Mouse (Mus musculus) cortical plate, adult 2 months (tissue): ENCODE data around the gene Zfp456.
"Not testable (repeated sequence)": the region's sequence is repeated elsewhere in the genome, so short reads cannot be mapped to it uniquely, and the experiment has no call there.

ENCODE experiments used
- CTCF ChIP-seq: fragments of 200-500 bp; IDR thresholded peaks from 2 replicates; pipeline ENCODE4 v1.5.1; 2011; ENCODE audit warnings: mild to moderate bottlenecking, control low read depth, low read length; ENCODE audit not compliant: insufficient read depth; ENCODE audit errors: extremely low read depth
- POLR2A ChIP-seq: fragments of 200-500 bp; IDR thresholded peaks from 2 replicates; pipeline ENCODE4 v1.6.1; 2011; ENCODE audit warnings: mild to moderate bottlenecking, low read length, control low read depth; ENCODE audit not compliant: insufficient read depth; ENCODE audit errors: extremely low read depth

- TF ChIP-seq POLR2A, CTCF: not testable (repeated sequence)
Measured at GRCm38 (mm10) chr13:67376255-67376654, 645 bp upstream of the Zfp456 start.
